Mouse (Mus musculus): ENCODE measurements around the gene Taf1c. TPM values are rescaled to one million over a fixed set of nuclear protein-coding genes. Genes with fewer than 3 reads are reported as not detected.

The Taf1c gene
- polyA plus RNA-seq, 1 experiment = 109 TPM

GRCm38 (mm10) chr8:119548560-119549113 is 56.4 kb downstream of the Taf1c start:
- WGBS = 65% methylated on average over 7 of the region's 7 CpGs
- Histone ChIP-seq H3K27ac (ENCODE audit: control insufficient read depth, insufficient read depth, low read length) (no peak overlapping the region), H3K27me3 (ENCODE audit: control insufficient read depth, insufficient read depth, low read length) (no peaks in the 10 kb centered on the region), H3K4me1 (replicated peaks; ENCODE audit: control insufficient read depth, insufficient read depth, low read length) (peaks cover 53% of the 10 kb centered on the region), H3K4me3 (ENCODE audit: control insufficient read depth, insufficient read depth, low read length) (no peak overlapping the region), H3K36me3 (ENCODE audit: control insufficient read depth, insufficient read depth, low read length) (peaks cover 36% of the 10 kb centered on the region)
- TF ChIP-seq POLR2A (IDR thresholded peaks at IDR 0.05; ENCODE audit: control insufficient read depth, extremely low read depth, insufficient read depth, low read length, poor library complexity) (no peak), CTCF (IDR thresholded peaks at IDR 0.05; ENCODE audit: borderline replicate concordance, control insufficient read depth, extremely low read depth, insufficient read depth, low read length, poor library complexity) (no peak)
- no peak for DNase-seq

Other genes starting within 250 kb of the Taf1c start
- gene Mlycd, start 210.3 kb downstream of the Taf1c start, polyA plus RNA-seq (2012; rRNA removed) = 20.7 and 22.1 TPM in 2 replicates
- gene Osgin1, start 171.1 kb downstream of the Taf1c start, polyA plus RNA-seq (2012; rRNA removed) = 7.7 and 7.8 TPM in 2 replicates
- gene Necab2, start 158.5 kb downstream of the Taf1c start, polyA plus RNA-seq (2012; rRNA removed) = 0.06 and 0.12 TPM in 2 replicates
- 0.27 and 0.51 TPM in 2 replicates for gene Slc38a8, start 103.5 kb downstream of the Taf1c start, polyA plus RNA-seq (2012; rRNA removed)
- gene Mbtps1, start 46.5 kb downstream of the Taf1c start, polyA plus RNA-seq (2012; rRNA removed) = 166 and 177 TPM in 2 replicates
- 149 and 176 TPM in 2 replicates for gene Hsdl1, start 30.0 kb downstream of the Taf1c start, polyA plus RNA-seq (2012; rRNA removed)
- gene Dnaaf1, start 30.0 kb downstream of the Taf1c start, polyA plus RNA-seq (2012; rRNA removed) = 0.90 and 1.1 TPM in 2 replicates
- 0.22 and 0.34 TPM in 2 replicates for gene Adad2, start 7.5 kb upstream of the Taf1c start, polyA plus RNA-seq (2012; rRNA removed)
- gene Kcng4, start 30.5 kb upstream of the Taf1c start, polyA plus RNA-seq (2012; rRNA removed) = 0.32 and 0.47 TPM in 2 replicates
- 5.9 and 7.4 TPM in 2 replicates for gene Wfdc1, start 61.1 kb upstream of the Taf1c start, polyA plus RNA-seq (2012; rRNA removed)
- gene Atp2c2, start 94.8 kb upstream of the Taf1c start, polyA plus RNA-seq (2012; rRNA removed) = 0.16 and 0.19 TPM in 2 replicates
- 13.9 and 14.0 TPM in 2 replicates for gene Tldc1, start 173.2 kb upstream of the Taf1c start, polyA plus RNA-seq (2012; rRNA removed)
- 428 and 476 TPM in 2 replicates for gene Cotl1, start 235.3 kb upstream of the Taf1c start, polyA plus RNA-seq (2012; rRNA removed)